Mouse (Mus musculus) small intestine, adult 2 months (tissue): ENCODE data around the gene Spata17.

ENCODE experiments used
- CTCF ChIP-seq: fragments of 200-500 bp; IDR thresholded peaks from 2 replicates; pipeline ENCODE4 v1.5.1; 2012; ENCODE audit warnings: low read depth, mild to moderate bottlenecking, control low read depth, inconsistent platforms, low read length, moderate library complexity, mixed read lengths; ENCODE audit not compliant: insufficient replicate concordance, insufficient read length; ENCODE audit errors: extremely low read depth
- POLR2A ChIP-seq: fragments of 200-500 bp; IDR thresholded peaks from 2 replicates; pipeline ENCODE4 v1.6.1; 2012; ENCODE audit warnings: low read depth, mild to moderate bottlenecking, control low read depth, inconsistent platforms, low read length, moderate library complexity

- TF ChIP-seq CTCF (no peak), POLR2A (no peak)
Observed at GRCm38 (mm10) chr1:186997596-186998304, 217.5 kb downstream of the Spata17 start.
